Mouse (Mus musculus): ENCODE measurements around the gene B3gnt7.

Gene B3gnt7

DNA sequence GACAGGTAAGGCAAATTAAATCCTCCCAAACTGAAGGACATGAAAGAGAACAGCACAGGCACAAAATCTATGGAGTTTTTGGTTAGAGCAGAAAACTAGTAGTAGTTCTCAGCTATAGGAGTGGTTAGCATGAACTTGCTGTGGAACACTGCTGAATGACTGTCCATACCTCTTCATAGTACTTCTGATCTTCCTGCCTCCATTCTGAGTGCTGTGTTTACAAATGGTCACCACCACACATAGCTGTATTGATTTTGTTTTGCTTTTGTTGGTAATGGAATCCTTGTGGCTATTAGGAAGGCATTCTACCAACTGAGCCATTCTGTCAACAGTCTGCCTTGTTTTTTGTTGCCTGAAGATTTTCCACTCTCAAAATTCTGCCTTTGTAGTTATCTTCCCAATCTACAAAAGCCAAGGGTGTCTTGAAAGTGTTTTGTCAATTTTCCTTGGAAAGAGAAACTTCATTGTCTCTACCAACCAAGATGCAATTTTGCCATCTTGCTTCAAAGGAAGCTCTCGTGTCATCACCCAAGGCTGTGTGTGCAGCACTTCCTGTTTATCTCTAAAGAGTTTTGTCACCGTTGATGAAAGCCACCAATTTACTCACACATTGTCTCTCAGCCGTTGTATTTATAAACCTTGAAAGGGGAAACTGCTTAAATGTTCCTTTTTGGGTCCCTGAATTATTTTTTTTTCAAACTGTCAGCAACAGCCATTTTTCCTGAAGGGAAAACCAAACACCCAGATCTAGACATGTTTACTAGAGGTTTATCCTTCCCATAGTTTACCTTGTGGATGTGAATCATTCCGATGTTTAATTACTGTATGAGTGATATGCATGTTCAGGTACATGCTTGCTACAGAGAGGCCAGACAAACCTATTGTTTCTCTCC lies 41.6 kb downstream of the B3gnt7 start:
- DNase-seq (ENCODE audit: low read depth, low spot score): peak; percentile 71

DNA sequence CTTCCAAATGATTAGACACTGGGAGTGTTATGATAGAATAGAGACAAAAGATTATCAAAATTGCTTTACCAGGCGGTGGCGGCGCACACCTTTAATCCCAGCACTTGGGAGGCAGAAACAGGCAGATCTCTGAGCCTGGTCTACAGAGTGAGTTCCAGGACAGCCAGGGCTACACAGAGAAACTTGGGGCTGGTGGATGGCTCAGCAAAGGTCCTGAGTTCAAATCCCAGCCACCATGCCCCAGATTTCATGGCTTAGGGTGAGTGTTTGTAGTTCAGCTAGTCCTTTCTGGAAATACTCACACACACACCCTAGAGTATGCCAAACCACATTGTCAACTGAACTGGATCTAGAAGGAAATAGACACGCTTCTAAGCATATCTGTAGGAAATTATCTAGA lies 42.4 kb downstream of the B3gnt7 start:
- DNase-seq (ENCODE audit: low read depth, low spot score): peak; percentile 26

DNA sequence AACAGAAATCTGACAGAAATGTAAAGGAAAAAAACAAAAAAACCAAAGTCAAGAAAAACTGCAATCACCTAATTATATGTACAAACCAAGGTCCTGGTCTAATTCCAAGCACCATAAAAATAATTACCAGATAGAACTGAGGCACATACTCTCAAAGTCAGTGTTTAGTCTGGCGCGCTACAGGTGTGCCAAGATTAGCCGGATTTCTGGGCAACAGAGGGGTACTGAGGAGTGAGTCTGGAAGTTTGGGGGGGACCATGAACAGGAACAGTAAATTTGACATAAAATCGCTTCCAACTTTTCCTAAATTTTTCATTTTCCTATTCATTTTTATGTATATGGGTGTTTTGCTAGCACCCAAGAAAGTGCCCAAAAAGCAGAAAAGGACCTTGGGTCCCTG lies 43.3 kb downstream of the B3gnt7 start:
- no peak for DNase-seq (ENCODE audit: low read depth, low spot score)

DNA sequence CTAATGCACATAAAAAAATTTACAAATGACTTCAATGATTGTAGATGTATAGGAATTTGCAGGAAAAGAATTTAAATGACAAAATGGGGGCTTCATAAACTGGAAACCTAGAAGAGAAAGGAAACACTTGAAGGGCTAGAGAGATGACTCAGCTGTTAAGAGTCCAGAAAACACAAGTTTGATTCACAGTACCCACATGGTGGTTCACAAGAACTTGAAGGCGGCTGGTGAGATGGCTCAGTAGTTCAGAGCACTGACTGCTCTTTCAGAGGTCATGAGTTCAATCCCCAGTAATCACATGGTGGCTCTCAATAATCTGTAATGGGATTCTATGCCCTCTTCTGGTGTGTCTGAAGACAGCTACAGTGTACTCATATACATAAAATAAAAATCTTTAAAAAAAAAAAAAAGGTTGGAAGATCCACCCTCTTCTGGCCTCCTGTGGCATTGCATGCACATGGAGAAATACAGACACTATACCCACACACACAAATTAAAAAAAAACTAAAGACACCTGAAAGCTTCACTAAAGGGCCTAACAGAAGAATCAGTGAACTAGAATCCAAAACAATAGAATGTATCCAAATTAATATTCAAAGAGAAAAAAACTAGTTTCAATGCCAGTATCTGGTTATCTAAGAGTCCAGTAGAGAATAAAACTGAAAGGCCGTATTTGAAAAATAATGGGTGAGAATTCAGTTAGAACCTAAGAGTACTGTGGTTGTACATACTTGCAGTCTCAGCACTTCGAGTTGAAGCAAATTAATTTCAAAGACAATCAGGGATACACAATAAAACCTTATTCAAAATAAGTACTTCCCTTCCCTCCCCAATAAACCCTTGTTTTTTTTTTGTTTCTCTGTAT lies 44.5 kb downstream of the B3gnt7 start:
- DNase-seq (ENCODE audit: low read depth, low spot score): peak; percentile 35

DNA sequence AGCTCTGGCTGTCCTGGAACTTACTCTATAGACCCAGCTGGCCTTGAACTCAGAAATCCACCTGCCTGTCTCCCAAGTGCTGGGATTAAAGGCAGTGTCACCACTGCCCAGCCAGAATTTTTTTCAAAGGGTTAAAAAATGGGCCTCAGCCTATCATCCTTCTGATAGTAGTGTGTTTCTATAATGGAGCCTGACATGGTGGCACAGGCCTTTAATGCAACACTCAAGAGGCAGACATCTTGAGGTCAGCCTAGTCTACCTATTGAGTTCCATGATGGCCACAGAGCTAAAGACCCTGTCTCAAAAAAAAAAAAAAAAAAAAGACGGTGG lies 45.0 kb downstream of the B3gnt7 start:
- no peak for DNase-seq (ENCODE audit: low read depth, low spot score)

DNA sequence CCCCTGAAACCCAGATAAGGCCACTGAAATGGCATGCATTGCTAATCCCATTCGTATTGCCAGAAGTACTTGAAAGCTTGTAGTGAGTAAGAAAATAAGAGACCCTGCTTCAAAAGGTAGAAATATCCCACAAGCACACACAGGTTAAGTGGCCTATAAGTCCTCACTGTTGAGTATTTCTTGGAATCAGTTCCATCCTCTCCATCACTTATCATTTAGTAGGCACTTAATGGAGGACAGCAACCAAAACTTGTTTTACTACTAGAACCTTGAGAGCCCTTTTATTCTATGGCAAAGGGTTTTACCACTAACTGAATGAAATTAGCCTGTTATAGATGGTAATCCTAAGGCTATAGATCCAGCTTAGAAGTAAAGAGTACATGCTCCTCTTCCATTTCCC lies 45.5 kb downstream of the B3gnt7 start:
- no peak for DNase-seq (ENCODE audit: low read depth, low spot score)

DNA sequence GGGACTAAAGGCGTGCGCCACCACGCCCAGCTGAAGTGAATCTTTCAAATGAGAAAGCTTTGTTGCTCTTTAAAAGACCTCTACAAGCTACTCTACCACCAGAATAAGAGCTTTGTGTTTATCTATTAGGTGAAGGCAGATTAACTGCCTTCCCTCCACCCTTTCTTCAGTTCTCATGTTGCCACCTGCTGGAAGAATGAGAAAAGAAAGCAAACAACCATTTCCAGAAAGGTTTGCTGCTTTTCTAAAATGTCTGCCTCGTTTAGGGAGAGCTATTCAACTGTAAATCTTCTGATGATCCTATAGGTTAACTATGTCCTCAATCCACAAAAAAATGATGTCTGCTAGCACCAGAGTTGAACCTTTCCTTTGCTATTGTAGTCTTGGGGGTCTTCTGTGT lies 46.2 kb downstream of the B3gnt7 start:
- peak; percentile 35 for DNase-seq (ENCODE audit: low read depth, low spot score)

DNA sequence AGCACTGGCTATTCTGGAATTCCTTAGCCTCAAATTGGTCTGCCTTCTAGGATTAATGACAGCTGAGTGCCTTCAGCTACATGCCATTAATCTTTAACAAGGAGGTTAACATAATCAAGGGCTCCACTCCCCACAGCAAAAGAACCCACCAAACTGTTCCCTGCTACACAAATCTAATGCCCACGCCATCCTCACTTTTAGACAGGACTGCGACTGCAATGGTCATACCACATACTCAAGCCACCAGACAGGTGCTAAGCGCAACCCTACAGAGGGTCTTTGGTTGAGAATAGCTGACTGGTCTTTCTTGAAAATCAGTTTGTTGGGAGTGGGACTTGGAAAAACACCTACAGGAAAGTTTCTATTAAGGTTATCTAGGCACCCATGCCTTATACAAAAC lies 46.6 kb downstream of the B3gnt7 start:
- DNase-seq (ENCODE audit: low read depth, low spot score): no peak

DNA sequence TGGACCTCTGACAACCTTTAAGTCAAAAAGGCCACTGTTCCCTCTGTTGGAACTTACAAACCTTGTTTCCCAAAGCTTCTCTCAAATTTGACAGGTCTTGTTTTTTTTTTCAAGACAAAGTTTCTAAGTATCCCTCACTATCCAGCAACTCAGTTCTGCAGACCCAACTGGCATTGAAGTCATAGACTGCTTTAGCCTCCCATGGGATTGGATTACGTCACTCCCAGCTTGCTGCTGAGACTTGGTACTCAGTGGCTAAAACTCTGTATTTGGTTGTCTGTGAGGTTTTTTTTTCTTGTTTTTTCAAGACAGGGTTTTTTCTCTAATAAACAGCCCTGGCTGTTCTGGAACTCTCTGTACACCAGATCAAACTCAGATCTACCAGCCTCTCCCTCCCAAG lies 47.1 kb downstream of the B3gnt7 start:
- DNase-seq (ENCODE audit: low read depth, low spot score): no peak

DNA sequence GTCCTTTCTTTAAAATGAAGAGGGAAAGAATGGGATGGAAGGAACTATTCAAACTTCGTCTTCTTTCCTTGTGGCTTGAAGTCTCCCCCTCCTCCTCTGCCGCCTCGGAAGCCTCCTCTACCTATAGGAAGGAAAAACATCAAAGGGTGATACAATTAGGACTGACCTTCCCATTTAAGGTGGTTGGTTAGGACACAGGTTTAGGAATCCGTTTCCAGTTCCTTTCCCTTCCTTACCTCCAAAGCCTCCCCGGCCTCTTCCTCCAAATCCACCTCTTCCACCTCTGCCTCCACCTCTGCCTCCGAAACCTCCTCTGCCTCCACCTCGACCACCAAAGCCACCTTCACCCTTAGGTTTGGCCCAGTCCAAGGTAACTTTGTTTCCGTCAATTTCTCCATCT lies 47.9 kb downstream of the B3gnt7 start:
- DNase-seq (ENCODE audit: low read depth, low spot score): no peak

DNA sequence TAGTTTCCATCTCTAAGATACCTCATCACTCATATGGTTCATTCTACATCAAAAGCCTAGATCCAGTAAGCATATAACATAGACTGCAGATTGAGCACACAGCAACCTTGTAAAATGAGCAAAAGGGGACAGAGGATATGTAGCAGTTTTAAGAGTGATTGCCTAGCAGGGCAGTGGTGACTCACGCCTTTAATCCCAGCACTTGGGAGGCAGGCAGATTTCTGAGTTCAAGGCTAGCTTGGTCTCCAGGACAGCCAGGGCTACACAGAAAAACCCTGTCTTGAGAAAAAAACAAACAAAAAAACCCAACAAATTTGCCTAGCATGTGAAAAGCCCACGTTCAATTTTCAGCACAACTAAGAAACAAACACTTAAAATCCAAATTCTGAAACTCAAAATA lies 51.6 kb downstream of the B3gnt7 start:
- no peak for DNase-seq (ENCODE audit: low read depth, low spot score)
